Mouse (Mus musculus) adrenal gland, postnatal 14 days (tissue): ENCODE measurements around the gene Acot7. TPM values are rescaled to one million over a fixed set of nuclear protein-coding genes. Genes with fewer than 3 reads are reported as not detected.

Experiments used
- DNase-seq: peaks from one replicate; pipeline ENCODE4 v3.0.0; 2021; ENCODE audit warnings: mixed read lengths
- long read RNA-seq, 2 experiments: library from polyadenylated mRNA; stranded (forward); transcript quantifications; one replicate each; pipeline ENCODE4 v2.0.0; 2021
- total RNA-seq: library from RNA; stranded (reverse); gene quantifications from 2 replicates; pipeline ENCODE4 v1.2.3, GENCODE M21; 2021

Acot7 gene
- total RNA-seq, result 32.2 and 34.2 TPM in 2 replicates
- long read RNA-seq, experiment 1, transcript Acot7-202 (9 exons, 1,457 nt), result major isoform, 41 of 49 reads
- long read RNA-seq, experiment 1, partial matches to known transcripts, result 5 of 49 reads
- long read RNA-seq, experiment 1, other reads (novel, unspliced or antisense), result 2 of 49 reads
- long read RNA-seq, experiment 2, transcript Acot7-202 (9 exons, 1,457 nt), result major isoform, 25 of 35 reads
- long read RNA-seq, experiment 2, partial matches to known transcripts, result 4 of 35 reads
- long read RNA-seq, experiment 2, other reads (novel, unspliced or antisense), result 3 of 35 reads

- peak; percentile 96 for DNase-seq
These were observed at the start of gene Acot7 for GRCm38 (mm10) chr4:152177537-152178343. Gene Acot7, plus strand, starts transcription at chr4:152178134.

GRCm38 (mm10) chr4:152128784-152129183 is 49.1 kb upstream of the Acot7 start:
- no peak for DNase-seq

DNA sequence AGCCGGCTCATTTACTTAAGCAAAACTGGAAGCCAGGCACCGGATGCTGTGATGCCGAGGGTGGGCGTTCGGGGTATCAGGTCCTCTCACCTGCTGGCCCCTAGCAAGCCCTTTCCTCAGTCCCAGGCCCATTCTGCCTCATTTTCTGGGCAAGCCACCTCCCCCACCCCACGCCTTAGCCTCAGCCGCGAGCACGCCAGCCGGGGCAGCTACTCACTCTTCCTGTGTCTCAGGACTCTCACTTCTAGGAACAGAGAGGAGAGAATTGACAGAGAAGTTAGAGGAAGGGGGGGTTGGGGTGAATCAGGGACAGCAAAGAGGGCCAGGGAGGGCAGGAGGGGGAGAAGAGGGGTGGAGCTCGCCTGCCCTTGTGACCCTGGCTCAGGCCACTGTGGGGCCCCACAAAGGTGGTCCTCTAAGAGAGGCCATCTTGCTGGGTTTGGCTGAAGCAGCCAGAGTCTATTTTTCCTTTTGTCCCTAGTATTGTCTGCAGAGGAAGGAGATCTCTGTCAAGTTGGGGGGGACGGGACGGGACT is 48.5 kb upstream of the Acot7 start:
- no peak for DNase-seq

- peak; percentile 78 for DNase-seq
These were observed 46.9 kb upstream of the Acot7 start for GRCm38 (mm10) chr4:152130771-152131653.

DNA sequence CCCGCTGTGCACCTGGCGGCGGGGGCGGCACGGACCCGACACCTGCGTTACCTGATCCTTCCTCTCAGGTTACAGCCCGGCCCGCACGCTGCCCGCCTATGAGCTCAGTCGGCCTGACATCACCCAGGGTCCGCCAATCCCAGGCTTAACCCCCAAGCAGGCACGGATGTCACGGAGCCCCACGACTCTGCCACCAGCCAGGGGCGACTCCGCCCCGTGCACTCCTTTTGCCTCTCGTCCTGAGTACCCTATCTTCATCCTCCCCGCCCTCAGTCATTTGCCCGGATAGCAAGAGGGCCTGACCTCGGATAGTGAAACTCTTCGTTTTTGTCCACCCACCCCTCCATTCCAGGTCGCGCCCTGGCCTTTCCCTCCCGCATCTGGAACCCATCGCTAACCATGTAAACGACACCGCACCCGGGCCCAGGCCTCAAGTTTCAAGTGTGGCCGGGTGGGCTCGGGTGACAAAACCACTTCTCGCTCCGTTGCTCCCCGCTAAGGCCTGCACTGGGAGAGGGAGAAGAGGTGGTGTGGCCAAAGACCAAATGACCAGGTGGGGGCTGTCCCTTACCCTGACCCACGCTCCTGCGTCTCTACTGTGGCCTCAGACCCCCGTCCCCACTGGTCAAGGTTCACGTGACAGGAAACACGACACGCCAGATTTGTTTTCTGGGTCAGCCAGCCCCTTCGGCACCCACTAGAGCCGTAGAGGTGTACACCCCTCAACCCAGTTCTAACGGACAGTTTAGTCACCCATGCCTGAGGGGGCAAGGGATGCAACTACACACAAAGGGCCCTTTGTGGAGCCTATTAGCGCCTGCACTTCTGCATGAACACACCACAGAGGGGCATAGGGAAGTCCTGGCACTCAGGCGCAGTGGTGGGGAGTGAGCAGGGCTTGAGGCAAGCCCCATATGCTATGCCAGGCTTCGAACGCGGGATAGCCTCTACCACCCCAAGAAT is 45.8 kb upstream of the Acot7 start:
- no peak for DNase-seq

DNA sequence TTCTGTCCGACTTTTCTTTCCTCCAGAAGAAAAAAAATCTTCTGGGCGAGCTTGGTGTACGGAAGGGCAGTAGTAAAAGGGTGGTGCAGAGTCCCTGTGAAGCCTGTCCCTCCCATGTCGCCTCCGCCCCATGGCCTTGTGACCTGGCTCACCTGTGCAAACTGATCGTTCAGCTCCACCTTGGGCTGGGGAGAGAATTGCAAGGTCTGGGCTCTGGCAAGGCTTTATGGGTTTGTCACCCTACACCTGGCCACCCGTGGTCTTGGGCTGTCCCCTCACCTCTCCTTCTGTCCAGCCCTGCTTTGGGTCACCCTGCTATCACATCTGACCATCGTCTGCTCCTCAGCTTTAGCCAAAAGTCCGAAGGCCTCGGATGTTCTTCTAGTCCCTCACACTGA is 45.2 kb upstream of the Acot7 start:
- no peak for DNase-seq

- DNase-seq, result no peak
These were observed 44.7 kb upstream of the Acot7 start for GRCm38 (mm10) chr4:152133213-152133612.

DNA sequence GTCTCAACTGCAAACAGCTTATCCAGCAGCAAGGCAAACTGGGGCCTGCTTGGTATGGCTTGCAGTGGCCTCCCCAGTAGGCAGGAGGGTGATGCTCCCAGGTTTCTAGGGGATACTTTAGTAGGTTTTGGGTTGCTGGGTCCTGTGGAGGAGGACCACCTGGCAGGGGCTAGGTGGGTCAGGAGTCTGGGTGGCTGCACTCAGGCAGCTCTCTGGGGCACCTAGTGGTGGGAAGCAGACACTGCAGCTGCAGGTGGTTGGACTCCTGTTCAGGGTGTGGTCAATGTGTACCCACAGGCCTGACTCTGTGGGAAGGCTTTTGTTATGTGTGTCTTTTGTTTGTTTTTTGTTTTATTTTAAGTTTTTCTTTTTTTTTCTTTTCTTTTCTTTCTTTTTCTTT is 43.4 kb upstream of the Acot7 start:
- DNase-seq, result peak; percentile 67

GRCm38 (mm10) chr4:152135363-152135762 is 42.6 kb upstream of the Acot7 start:
- DNase-seq, result no peak

DNA sequence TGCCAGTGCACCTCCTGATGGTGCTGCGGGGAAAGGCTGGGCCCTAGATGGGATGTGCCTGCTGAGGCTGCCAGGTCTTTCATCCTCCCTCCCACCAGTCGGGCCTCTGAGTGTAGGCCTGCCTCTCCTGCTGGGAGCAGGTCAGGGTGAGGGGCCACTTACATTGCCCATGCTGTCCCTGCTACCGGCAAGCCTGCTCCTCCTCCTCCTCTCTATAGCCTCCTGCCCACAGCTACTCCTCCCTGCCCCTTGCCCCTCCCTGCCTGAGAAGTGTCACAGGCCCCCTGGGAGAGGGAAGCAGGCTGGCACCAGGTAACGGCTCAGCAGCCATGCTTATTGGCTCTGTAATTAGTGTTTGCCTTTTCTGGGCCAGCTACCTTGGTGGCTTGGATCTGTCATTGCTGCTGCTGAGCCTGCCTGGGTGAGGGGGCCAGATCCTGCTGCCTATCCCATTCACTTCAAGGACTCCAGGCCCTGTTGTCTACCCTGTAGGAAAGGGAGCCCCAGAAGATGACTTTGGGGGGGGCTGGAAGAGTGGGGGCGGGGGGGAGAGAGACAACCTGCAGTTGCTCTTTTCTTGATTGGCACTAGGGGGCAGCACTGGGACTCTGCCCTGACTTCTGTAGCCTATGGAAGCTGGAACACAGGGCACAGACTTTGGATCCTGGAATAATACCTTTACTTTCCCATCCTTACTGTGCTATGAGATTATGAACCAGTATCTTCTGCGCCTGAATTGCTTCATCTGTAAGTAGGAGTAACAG is 41.6 kb upstream of the Acot7 start:
- DNase-seq, result peak; percentile 45

GRCm38 (mm10) chr4:152136876-152137250 is 41.1 kb upstream of the Acot7 start:
- no peak for DNase-seq

DNA sequence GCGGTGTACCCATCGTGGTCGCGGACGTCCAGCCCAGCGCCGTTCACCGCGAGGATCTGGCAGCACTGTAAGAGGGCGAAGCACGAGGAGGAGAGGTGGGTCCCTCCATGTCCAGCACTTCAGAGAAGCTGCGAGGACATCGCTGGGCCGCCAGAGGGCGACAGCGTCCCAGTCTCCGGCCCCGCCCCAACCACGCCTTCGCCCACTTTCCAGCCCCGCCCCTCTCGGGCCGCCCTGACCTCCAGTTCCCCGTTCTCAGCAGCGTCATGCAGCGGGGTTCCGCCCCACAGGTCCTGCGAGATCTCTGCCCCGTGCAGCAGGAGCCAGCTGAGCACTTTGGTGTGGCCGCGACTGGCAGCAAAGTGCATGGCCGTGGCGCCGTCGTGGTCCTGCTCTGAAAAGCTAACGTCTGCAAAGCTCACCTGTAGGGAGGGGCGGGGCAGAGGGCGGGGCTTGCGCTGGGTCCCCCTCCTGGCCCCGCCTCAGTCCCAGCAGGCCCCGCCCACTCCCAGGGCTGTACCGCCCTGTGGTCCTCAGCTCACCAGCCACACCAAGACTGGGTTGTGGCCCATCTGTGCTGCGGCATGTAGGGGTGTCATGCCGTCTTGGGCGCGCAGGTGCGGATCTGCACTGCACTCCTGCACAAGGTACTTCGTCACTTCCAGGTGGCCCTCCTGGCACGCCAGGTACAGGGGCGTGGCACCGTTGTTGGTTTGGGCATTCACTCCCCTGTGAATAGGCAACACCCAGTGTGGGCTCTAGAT is 39.3 kb upstream of the Acot7 start:
- peak; percentile 97 for DNase-seq

- peak; percentile 61 for DNase-seq
These were observed 37.5 kb upstream of the Acot7 start for GRCm38 (mm10) chr4:152140441-152140840.

GRCm38 (mm10) chr4:152141521-152142135 is 36.3 kb upstream of the Acot7 start:
- DNase-seq, result no peak

DNA sequence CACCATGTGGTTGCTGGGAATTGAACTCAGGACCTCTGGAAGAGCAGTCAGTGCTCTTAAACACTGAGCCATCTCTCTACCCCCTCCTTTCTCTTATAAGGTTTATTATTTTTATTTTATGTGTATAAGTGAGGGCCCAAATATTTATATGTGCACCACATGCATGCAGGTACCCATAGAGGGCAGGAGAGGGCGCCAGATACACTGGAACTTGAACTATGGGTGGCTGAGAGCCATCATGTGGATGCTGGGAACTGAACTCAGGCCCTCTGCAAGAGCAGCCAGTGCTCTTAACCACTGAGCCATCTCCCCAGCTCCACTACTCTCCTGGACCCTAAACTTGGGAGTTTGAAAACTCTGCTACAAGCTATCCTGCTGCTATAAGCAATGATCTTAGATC is 34.3 kb upstream of the Acot7 start:
- no peak for DNase-seq

GRCm38 (mm10) chr4:152145473-152145872 is 32.5 kb upstream of the Acot7 start:
- no peak for DNase-seq

- no peak for DNase-seq
These were observed 31.7 kb upstream of the Acot7 start for GRCm38 (mm10) chr4:152146033-152146827.

DNA sequence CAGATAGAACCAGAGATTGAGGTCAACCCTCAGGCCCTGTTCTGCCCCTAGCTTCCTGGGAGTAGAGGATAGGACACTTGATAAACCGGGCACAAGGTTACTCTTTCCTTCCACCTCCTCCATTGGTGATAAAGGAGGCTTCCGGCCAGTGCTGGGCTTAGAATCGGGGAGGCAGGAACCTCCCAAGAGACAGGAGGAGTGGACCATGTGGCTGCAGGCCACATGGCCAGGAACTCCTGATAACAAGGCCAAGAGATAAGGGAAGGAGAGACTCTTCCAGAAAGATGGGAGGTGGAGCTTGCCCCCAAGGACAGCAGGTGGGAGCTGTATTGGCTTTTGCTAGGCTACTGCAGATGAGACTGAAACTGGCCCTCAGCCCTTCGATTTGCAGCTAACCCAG is 27.4 kb upstream of the Acot7 start:
- no peak for DNase-seq
